Mouse (Mus musculus): ENCODE results near the gene Nxpe5.

DNA sequence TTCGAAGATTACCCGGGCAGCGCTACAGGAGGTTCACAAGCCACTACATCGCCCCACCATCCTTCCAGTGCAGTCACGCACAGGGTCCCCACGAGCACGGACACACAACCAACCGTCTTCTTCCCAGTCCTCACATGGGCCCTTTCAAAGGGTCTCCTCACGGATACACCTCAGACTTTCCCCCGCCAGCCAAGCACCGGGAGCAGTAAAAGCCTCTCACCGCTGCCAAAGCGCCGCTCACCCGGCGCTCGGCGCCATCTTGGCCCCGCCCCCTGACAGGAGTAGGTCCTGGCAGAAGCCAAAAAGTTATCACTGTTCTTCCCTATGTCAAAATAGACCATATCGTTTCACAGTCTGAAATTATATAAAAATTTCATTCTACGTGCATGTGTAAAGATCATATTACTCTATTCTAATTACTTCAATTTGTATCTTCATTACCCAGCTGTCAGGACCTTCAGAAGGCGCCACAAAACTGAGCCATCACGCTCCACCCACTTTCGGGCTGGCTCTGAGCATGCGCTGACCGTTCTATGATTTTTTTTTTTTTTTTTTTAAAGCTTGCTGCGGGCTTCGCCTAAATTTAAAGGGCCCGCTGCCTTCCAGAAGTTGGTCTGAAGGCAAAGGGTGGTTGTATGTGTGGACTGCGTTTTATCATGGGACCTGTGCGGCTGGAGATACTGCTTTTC, 38.6 kb upstream of the Nxpe5 start, which contains the start of the genes Taf6 and Cnpy4:
- TF ChIP-seq CTCF (IDR thresholded peaks at IDR 0.05) (no peak), EP300 (IDR thresholded peaks at IDR 0.05; ENCODE audit: insufficient read depth, low read depth, low read length) (no peak), POLR2A (IDR thresholded peaks at IDR 0.05; ENCODE audit: insufficient read depth, low read depth, low read length) (peak; percentile 90)
